Mouse (Mus musculus): ENCODE results near the gene Agbl4. TPM values are rescaled to one million over a fixed set of nuclear protein-coding genes. Genes with fewer than 3 reads are reported as not detected.

The Agbl4 gene
- polyA plus RNA-seq, 1 experiment = not detected

DNA sequence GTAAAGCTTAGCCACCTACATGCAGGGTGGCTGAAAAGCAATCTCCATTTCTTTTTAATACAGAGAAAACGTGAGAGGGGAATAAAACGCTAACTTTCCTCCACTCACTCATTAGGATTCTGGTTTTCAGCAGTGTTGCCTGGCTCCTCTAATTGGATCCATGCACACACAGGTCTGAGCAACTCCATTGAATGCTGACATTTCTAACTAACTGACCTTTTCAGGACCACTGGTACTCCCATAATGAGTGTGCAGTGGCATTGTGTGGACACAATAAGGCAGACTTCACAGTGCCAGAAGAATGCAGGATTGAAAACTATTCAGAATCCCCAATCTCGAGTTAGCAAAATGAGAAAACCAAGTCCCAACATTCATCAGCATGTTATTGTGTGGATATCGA lies 952.5 kb downstream of the Agbl4 start:
- Histone ChIP-seq H3K27me3 (ENCODE audit: control insufficient read depth, insufficient read depth, insufficient read length) (no peaks in the 10 kb centered on the region), H3K36me3 (ENCODE audit: control insufficient read depth, insufficient read depth) (no peaks in the 10 kb centered on the region), H3ac (ENCODE audit: control insufficient read depth, insufficient read length) (no peak overlapping the region), H3K4me3 (no peak overlapping the region), H3K4me2 (ENCODE audit: low read depth) (no peak overlapping the region), H3K79me2 (ENCODE audit: control insufficient read depth, insufficient read depth) (no peaks in the 10 kb centered on the region)
- TF ChIP-seq TCF12 (IDR thresholded peaks at IDR 0.05; ENCODE audit: insufficient read depth, poor library complexity, severe bottlenecking) (no peak), REST (IDR thresholded peaks at IDR 0.05; ENCODE audit: insufficient read depth, insufficient read length) (no peak), SRF (IDR thresholded peaks at IDR 0.05; ENCODE audit: control insufficient read depth, insufficient read length, low read depth) (no peak), E2F4 (IDR thresholded peaks at IDR 0.05; ENCODE audit: insufficient read depth) (no peak), POLR2AphosphoS2 (IDR thresholded peaks at IDR 0.05; ENCODE audit: insufficient read length, low read depth) (no peak), USF1 (IDR thresholded peaks at IDR 0.05; ENCODE audit: low read depth) (no peak), MYOD1 (IDR thresholded peaks at IDR 0.05; ENCODE audit: control insufficient read depth in 1 of 3, insufficient read length in 2 of 3, low read depth in 2 of 3) (no peak), MAX (IDR thresholded peaks at IDR 0.05; ENCODE audit: low read depth) (no peak), CEBPB (IDR thresholded peaks at IDR 0.05; ENCODE audit: insufficient read depth, poor library complexity, severe bottlenecking) (no peak), POLR2A (IDR thresholded peaks at IDR 0.05; ENCODE audit: insufficient read length, low read depth) (no peak), MYOG (IDR thresholded peaks at IDR 0.05; ENCODE audit: control insufficient read depth in 1 of 3, insufficient read depth in 1 of 3, insufficient read length in 2 of 3, low read depth in 2 of 3) (no peak), TCF3 (IDR thresholded peaks at IDR 0.05; ENCODE audit: insufficient read length, low read depth) (no peak)

DNA sequence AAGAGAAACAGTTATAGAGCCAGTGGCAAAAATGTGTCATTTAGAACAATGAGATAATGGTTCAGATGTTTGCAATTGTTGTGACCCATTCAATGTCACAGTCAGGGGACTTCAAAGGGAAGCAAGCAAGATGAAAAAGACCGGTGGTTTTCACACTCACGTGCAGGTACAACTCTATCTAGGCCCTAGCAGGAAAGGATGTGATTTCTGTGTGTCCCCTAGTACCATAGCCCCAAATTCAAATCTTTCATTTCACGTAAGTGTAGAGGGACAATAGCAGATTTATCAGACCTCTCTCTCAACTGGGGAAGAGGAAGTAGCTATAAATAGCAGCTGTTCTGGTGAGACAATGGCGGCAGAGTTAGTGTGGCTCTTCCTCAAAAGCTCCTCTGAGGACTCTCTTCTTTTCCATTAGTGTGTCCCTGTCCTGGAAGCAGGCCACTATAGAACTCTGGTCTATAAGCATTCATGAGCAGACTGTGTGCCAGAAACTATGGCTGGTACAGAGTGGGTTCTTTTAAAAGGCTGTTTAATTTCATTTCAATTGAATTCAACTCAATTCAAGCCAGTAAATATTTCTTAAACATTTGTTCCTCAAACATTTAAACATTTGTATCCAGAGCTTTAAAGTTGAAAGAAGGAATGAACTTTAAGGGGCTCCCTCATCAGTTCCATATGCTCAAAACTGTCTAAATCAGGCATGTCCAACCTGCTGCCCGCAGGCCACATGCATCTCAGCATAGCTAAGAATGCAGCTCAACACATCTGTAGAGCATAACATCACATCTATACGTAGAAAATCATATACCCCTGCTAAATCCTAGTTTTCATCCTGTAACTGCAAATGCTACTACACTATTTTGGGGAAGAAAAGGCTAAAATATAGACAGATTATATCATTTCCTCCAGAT lies 953.4 kb downstream of the Agbl4 start:
- Histone ChIP-seq H3K27me3 (ENCODE audit: control insufficient read depth, insufficient read depth, insufficient read length) (no peaks in the 10 kb centered on the region), H3K4me3 (no peak overlapping the region), H3ac (ENCODE audit: control insufficient read depth, insufficient read length) (no peak overlapping the region), H3K36me3 (ENCODE audit: control insufficient read depth, insufficient read depth) (no peaks in the 10 kb centered on the region), H3K4me2 (ENCODE audit: low read depth) (no peak overlapping the region), H3K79me2 (ENCODE audit: control insufficient read depth, insufficient read depth) (no peaks in the 10 kb centered on the region)
- TF ChIP-seq CEBPB (IDR thresholded peaks at IDR 0.05; ENCODE audit: insufficient read depth, poor library complexity, severe bottlenecking) = no peak
- no peak for TF ChIP-seq MYOD1 (IDR thresholded peaks at IDR 0.05; ENCODE audit: control insufficient read depth in 1 of 3, insufficient read length in 2 of 3, low read depth in 2 of 3)
- TF ChIP-seq POLR2AphosphoS2 (IDR thresholded peaks at IDR 0.05; ENCODE audit: insufficient read length, low read depth) = no peak
- no peak for TF ChIP-seq E2F4 (IDR thresholded peaks at IDR 0.05; ENCODE audit: insufficient read depth)
- no peak for TF ChIP-seq TCF12 (IDR thresholded peaks at IDR 0.05; ENCODE audit: insufficient read depth, poor library complexity, severe bottlenecking)
- TF ChIP-seq POLR2A (IDR thresholded peaks at IDR 0.05; ENCODE audit: insufficient read length, low read depth) = no peak
- no peak for TF ChIP-seq REST (IDR thresholded peaks at IDR 0.05; ENCODE audit: insufficient read depth, insufficient read length)

DNA sequence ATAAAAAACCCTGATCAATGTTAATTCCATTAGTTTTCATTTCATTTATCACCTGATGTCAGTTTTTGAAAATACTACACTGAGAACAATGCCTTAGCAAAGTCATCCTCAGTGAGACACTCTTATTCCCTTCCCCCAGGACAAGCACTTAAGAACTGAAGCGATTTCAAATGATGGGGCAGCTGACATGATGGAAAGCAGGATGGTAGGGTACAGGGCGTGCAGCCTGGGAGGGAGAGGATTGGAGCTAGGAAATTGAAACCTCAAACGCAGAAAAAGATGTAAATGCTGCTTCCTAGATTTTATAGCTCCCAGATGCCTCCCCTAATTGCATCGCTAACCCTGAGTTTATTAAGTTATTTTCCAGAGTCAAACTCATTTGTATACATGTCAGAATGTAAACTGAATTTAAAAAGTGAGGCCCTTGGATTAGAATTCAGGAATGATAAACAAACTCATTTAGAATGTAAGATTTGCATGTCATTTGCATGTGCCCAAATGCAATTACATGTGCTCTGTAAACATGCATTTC lies 959.2 kb downstream of the Agbl4 start:
- Histone ChIP-seq H3K4me3 (no peak overlapping the region), H3K4me2 (ENCODE audit: low read depth) (no peak overlapping the region), H3K36me3 (ENCODE audit: control insufficient read depth, insufficient read depth) (no peaks in the 10 kb centered on the region), H3K79me2 (ENCODE audit: control insufficient read depth, insufficient read depth) (no peaks in the 10 kb centered on the region), H3ac (ENCODE audit: control insufficient read depth, insufficient read length) (no peak overlapping the region), H3K27me3 (ENCODE audit: control insufficient read depth, insufficient read depth, insufficient read length) (no peaks in the 10 kb centered on the region)
- TF ChIP-seq POLR2A (IDR thresholded peaks at IDR 0.05; ENCODE audit: insufficient read length, low read depth) = no peak
- no peak for TF ChIP-seq REST (IDR thresholded peaks at IDR 0.05; ENCODE audit: insufficient read depth, insufficient read length)
- TF ChIP-seq TCF12 (IDR thresholded peaks at IDR 0.05; ENCODE audit: insufficient read depth, poor library complexity, severe bottlenecking) = no peak
- TF ChIP-seq E2F4 (IDR thresholded peaks at IDR 0.05; ENCODE audit: insufficient read depth) = no peak
- no peak for TF ChIP-seq MYOG (IDR thresholded peaks at IDR 0.05; ENCODE audit: control insufficient read depth in 1 of 3, insufficient read depth in 1 of 3, insufficient read length in 2 of 3, low read depth in 2 of 3)
- no peak for TF ChIP-seq SRF (IDR thresholded peaks at IDR 0.05; ENCODE audit: control insufficient read depth, insufficient read length, low read depth)

DNA sequence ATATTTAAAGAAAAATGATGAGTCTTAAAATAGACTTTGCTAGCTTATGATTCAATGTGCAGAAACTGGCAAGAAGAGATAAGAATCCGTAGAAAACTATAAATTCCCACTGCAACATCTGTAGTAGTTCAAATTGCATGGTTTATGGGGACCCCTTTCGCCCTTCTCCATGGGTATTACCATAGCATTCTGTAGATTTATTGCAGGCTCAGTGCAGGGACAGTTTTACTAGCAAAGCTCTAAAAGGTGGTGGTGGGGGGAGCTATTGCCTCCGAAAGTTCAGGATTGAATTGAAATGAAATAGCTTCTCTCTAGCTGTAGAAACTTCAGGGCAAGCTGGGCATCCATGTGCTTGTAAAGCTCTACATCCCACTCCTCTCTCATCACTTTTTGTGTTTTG lies 959.7 kb downstream of the Agbl4 start:
- Histone ChIP-seq H3K4me3 (no peak overlapping the region), H3K27me3 (ENCODE audit: control insufficient read depth, insufficient read depth, insufficient read length) (no peaks in the 10 kb centered on the region), H3K36me3 (ENCODE audit: control insufficient read depth, insufficient read depth) (no peaks in the 10 kb centered on the region), H3ac (ENCODE audit: control insufficient read depth, insufficient read length) (no peak overlapping the region), H3K79me2 (ENCODE audit: control insufficient read depth, insufficient read depth) (no peaks in the 10 kb centered on the region), H3K4me2 (ENCODE audit: low read depth) (no peak overlapping the region)
- TF ChIP-seq USF1 (IDR thresholded peaks at IDR 0.05; ENCODE audit: low read depth) (no peak), CEBPB (IDR thresholded peaks at IDR 0.05; ENCODE audit: insufficient read depth, poor library complexity, severe bottlenecking) (no peak), MYOG (IDR thresholded peaks at IDR 0.05; ENCODE audit: control insufficient read depth in 1 of 3, insufficient read depth in 1 of 3, insufficient read length in 2 of 3, low read depth in 2 of 3) (no peak), MYOD1 (IDR thresholded peaks at IDR 0.05; ENCODE audit: control insufficient read depth in 1 of 3, insufficient read length in 2 of 3, low read depth in 2 of 3) (no peak), SRF (IDR thresholded peaks at IDR 0.05; ENCODE audit: control insufficient read depth, insufficient read length, low read depth) (no peak), REST (IDR thresholded peaks at IDR 0.05; ENCODE audit: insufficient read depth, insufficient read length) (no peak), POLR2A (IDR thresholded peaks at IDR 0.05; ENCODE audit: insufficient read length, low read depth) (no peak), E2F4 (IDR thresholded peaks at IDR 0.05; ENCODE audit: insufficient read depth) (no peak), POLR2AphosphoS2 (IDR thresholded peaks at IDR 0.05; ENCODE audit: insufficient read length, low read depth) (no peak), TCF12 (IDR thresholded peaks at IDR 0.05; ENCODE audit: insufficient read depth, poor library complexity, severe bottlenecking) (no peak), MAX (IDR thresholded peaks at IDR 0.05; ENCODE audit: low read depth) (no peak), TCF3 (IDR thresholded peaks at IDR 0.05; ENCODE audit: insufficient read length, low read depth) (no peak)
